Mouse (Mus musculus) olfactory bulb, adult 2 months (tissue): ENCODE results near the gene Rgs6. TPM values are rescaled to one million over a fixed set of nuclear protein-coding genes. Genes with fewer than 3 reads are reported as not detected.

Experiments
- H3K27ac ChIP-seq: fragments of 200-500 bp; 2 replicates; pipeline ENCODE4 v1.5.1; 2012; ENCODE audit warnings: low read depth, low read length; ENCODE audit not compliant: insufficient read depth
- H3K4me1 ChIP-seq: fragments of 200-500 bp; 2 replicates; pipeline ENCODE4 v1.6.1; 2012; ENCODE audit warnings: low read length; ENCODE audit not compliant: control insufficient read depth, insufficient read depth
- H3K4me3 ChIP-seq: fragments of 200-500 bp; 2 replicates; pipeline ENCODE4 v1.5.1; 2012; ENCODE audit warnings: mild to moderate bottlenecking, low read depth, low read length, moderate library complexity; ENCODE audit not compliant: insufficient read depth
- CTCF ChIP-seq: fragments of 200-500 bp; IDR thresholded peaks from 2 replicates; pipeline ENCODE4 v1.5.1; 2012; ENCODE audit warnings: low read depth, mild to moderate bottlenecking, low read length, moderate library complexity; ENCODE audit not compliant: insufficient read depth
- POLR2A ChIP-seq: fragments of 200-500 bp; IDR thresholded peaks from 2 replicates; pipeline ENCODE4 v1.6.1; 2012; ENCODE audit warnings: mild to moderate bottlenecking, low read depth, low read length, moderate library complexity; ENCODE audit not compliant: insufficient read depth
- WGBS: fragments of 180-500 bp; shearing (Covaris S2); methylation state at CpG from one replicate; pipeline ENCODE4 v1.1.7; 2018; 5-methylcytosine and 5-hydroxymethylcytosine counted together
- polyA plus RNA-seq: library from polyadenylated mRNA; stranded (reverse); fragments of >200 nt; gene quantifications from 2 replicates; pipeline ENCODE4 v1.2.4, GENCODE M21; 2012; ENCODE audit warnings: low replicate concordance; ENCODE audit not compliant: missing spikeins, insufficient read depth, insufficient read length

The Rgs6 gene
- polyA plus RNA-seq, 1 experiment: not detected

GRCm38 (mm10) chr12:82805167-82805566 lies 217.1 kb downstream of the Rgs6 start:
- TF ChIP-seq POLR2A (no peak), CTCF (no peak)
- H3K4me1 ChIP-seq: no peaks in the 10 kb centered on the region
- WGBS: 86% methylated on average over 4 of the region's 4 CpGs
- no peak overlapping the region for H3K27ac ChIP-seq
- H3K4me3 ChIP-seq: no peak overlapping the region

GRCm38 (mm10) chr12:82810631-82811030 lies 222.5 kb downstream of the Rgs6 start:
- Histone ChIP-seq H3K4me1 (peaks cover 2% of the 10 kb centered on the region; the same call in 1 of the 2 replicates), H3K27ac (no peak overlapping the region), H3K4me3 (no peak overlapping the region)
- WGBS: 84% methylated on average over 3 of the region's 3 CpGs
- TF ChIP-seq CTCF (no peak), POLR2A (no peak)

GRCm38 (mm10) chr12:82815982-82816381 lies 227.9 kb downstream of the Rgs6 start:
- WGBS: 52% methylated on average over 2 of the region's 2 CpGs
- no peak overlapping the region for H3K4me3 ChIP-seq
- no peak overlapping the region for H3K27ac ChIP-seq
- TF ChIP-seq POLR2A: no peak
- no peak for TF ChIP-seq CTCF
- H3K4me1 ChIP-seq: peaks cover 19% of the 10 kb centered on the region

- no peak overlapping the region for H3K4me3 ChIP-seq
- H3K4me1 ChIP-seq: peaks cover 20% of the 10 kb centered on the region
- TF ChIP-seq CTCF (no peak), POLR2A (no peak)
- 31% methylated on average over 6 of the region's 6 CpGs for WGBS
- H3K27ac ChIP-seq: peak overlapping the region; percentile 57
These were observed 231.2 kb downstream of the Rgs6 start for GRCm38 (mm10) chr12:82819328-82819727.

- TF ChIP-seq CTCF: no peak
- no peak for TF ChIP-seq POLR2A
- WGBS: 23% methylated on average over 6 of the region's 6 CpGs
- Histone ChIP-seq H3K27ac (peak overlapping the region; percentile 57; the same call in 1 of the 2 replicates), H3K4me3 (no peak overlapping the region), H3K4me1 (peaks cover 20% of the 10 kb centered on the region)
These were observed 231.9 kb downstream of the Rgs6 start for GRCm38 (mm10) chr12:82819991-82820390.

GRCm38 (mm10) chr12:82822821-82823620 lies 234.9 kb downstream of the Rgs6 start:
- no peak overlapping the region for H3K4me3 ChIP-seq
- WGBS: 56% methylated on average over 3 of the region's 3 CpGs
- peaks cover 13% of the 10 kb centered on the region for H3K4me1 ChIP-seq
- TF ChIP-seq CTCF (no peak), POLR2A (no peak)
- H3K27ac ChIP-seq: peak overlapping the region; percentile 36; the same call in 1 of the 2 replicates

- H3K27ac ChIP-seq: no peak overlapping the region
- no peak for TF ChIP-seq POLR2A
- no peak for TF ChIP-seq CTCF
- 51% methylated on average over 8 of the region's 8 CpGs for WGBS
- no peak overlapping the region for H3K4me3 ChIP-seq
- H3K4me1 ChIP-seq: peaks cover 6% of the 10 kb centered on the region; the same call in 1 of the 2 replicates
These were observed 242.2 kb downstream of the Rgs6 start for GRCm38 (mm10) chr12:82830333-82830732.

GRCm38 (mm10) chr12:82838544-82838943 lies 250.5 kb downstream of the Rgs6 start:
- TF ChIP-seq CTCF: no peak
- no peak for TF ChIP-seq POLR2A
- 97% methylated on average over 1 of the region's 1 CpGs for WGBS
- H3K27ac ChIP-seq: no peak overlapping the region
- no peak overlapping the region for H3K4me3 ChIP-seq
- H3K4me1 ChIP-seq: no peaks in the 10 kb centered on the region

GRCm38 (mm10) chr12:82841566-82841965 lies 253.5 kb downstream of the Rgs6 start:
- 53% methylated on average over 6 of the region's 6 CpGs for WGBS
- TF ChIP-seq POLR2A (no peak), CTCF (no peak)
- H3K27ac ChIP-seq: no peak overlapping the region
- H3K4me1 ChIP-seq: no peaks in the 10 kb centered on the region
- H3K4me3 ChIP-seq: no peak overlapping the region
